ENCODE assay signal across 7 mouse cellular contexts in the genomic region with DNA sequence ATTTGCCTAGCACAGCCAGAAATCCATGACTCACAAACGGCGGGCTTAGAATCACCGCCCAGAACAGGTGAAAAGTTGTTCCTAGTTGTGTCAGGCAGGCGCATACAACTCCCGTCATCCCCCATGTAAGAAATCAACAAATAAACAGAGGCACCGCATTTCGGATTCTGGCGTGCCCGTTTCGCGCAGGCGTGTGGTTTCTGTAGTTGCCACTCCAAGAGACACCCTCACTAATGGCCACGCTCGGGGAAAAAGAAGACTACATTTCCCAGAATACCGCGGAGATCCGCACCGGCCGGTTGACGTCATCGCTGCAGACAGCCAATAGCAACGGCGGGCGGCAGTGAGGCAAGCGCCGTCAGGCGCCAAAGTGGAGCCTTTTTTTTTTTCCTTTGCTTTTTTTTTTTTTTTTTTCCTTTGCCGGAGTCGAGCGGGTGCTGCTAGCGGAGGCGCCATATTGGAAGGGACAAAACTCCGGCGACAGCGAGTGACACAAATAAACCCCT. TPM values are rescaled to one million over a fixed set of nuclear protein-coding genes. Genes with fewer than 3 reads are reported as not detected.
DNase-seq lines count a peak whose midpoint lies in the region; ATAC-seq lines count a peak whose summit lies in the region.

A gene (plus strand): TSS at position 346 of the 506 bp plus-strand sequence.

- under 1% methylated on average over 35 of the region's 35 CpGs for WGBS in embryonic facial prominence, embryonic 12.5 days
- under 1% methylated on average over 35 of the region's 35 CpGs for WGBS in limb, embryonic 11.5 days
- under 1% methylated on average over 35 of the region's 35 CpGs for WGBS in midbrain, embryonic 14.5 days

- DNase-seq in adrenal gland, postnatal 25 days = peak; percentile 97
- peak; percentile 100 for DNase-seq in heart, adult 11 months
- DNase-seq in kidney, adult 18-20 months = peak; percentile 95
- peak; percentile 98 for DNase-seq in limb, embryonic 11.5 days (ENCODE audit: low spot score)
- DNase-seq in midbrain, embryonic 14.5 days = peak; percentile 99
- DNase-seq in spleen, adult 18-20 months = peak; percentile 87 to 95

- H3K36me3 ChIP-seq in embryonic facial prominence, embryonic 12.5 days = peaks cover 15% of the 10 kb centered on the region
- no peaks in the 10 kb centered on the region for H3K36me3 ChIP-seq in limb, embryonic 11.5 days (ENCODE audit: control insufficient read depth, insufficient read depth, low read length)
- H3K36me3 ChIP-seq in midbrain, embryonic 14.5 days (ENCODE audit: control insufficient read depth, insufficient read depth, low read length) = peaks cover 23% of the 10 kb centered on the region

- peak within 1 kb of the TSS; percentile 96 for H3K27ac ChIP-seq in embryonic facial prominence, embryonic 12.5 days
- H3K27ac ChIP-seq in limb, embryonic 11.5 days (replicated peaks; ENCODE audit: low read depth, low read length) = peak within 1 kb of the TSS; percentile 95
- peak within 1 kb of the TSS; percentile 99 for H3K27ac ChIP-seq in midbrain, embryonic 14.5 days (replicated peaks; ENCODE audit: low read depth, low read length)

- H3K9ac ChIP-seq in embryonic facial prominence, embryonic 12.5 days = peak within 1 kb of the TSS; percentile 59
- peak within 1 kb of the TSS; percentile 92 for H3K9ac ChIP-seq in limb, embryonic 11.5 days (ENCODE audit: low read length)
- peak within 1 kb of the TSS; percentile 77 for H3K9ac ChIP-seq in midbrain, embryonic 14.5 days (replicated peaks; ENCODE audit: low read length)

- H3K9me3 ChIP-seq in embryonic facial prominence, embryonic 12.5 days = no peaks in the 10 kb centered on the region
- no peaks in the 10 kb centered on the region for H3K9me3 ChIP-seq in limb, embryonic 11.5 days (ENCODE audit: control insufficient read depth, low read length)
- no peaks in the 10 kb centered on the region for H3K9me3 ChIP-seq in midbrain, embryonic 14.5 days (ENCODE audit: control insufficient read depth, low read length)

- H3K27me3 ChIP-seq in embryonic facial prominence, embryonic 12.5 days = no peaks in the 10 kb centered on the region
- H3K27me3 ChIP-seq in limb, embryonic 11.5 days (ENCODE audit: control insufficient read depth, insufficient read depth, low read length) = no peaks in the 10 kb centered on the region
- no peaks in the 10 kb centered on the region for H3K27me3 ChIP-seq in midbrain, embryonic 14.5 days (ENCODE audit: control insufficient read depth, insufficient read depth, low read length)

- peaks cover 6% of the 10 kb centered on the region for H3K4me1 ChIP-seq in embryonic facial prominence, embryonic 12.5 days
- H3K4me1 ChIP-seq in limb, embryonic 11.5 days (ENCODE audit: control insufficient read depth, insufficient read depth, low read length) = 0 out of 2 replicates have a peak, but pooled peaks cover 5% of the 10 kb centered on the region
- peaks cover 7% of the 10 kb centered on the region; the same call in 1 of the 2 replicates for H3K4me1 ChIP-seq in midbrain, embryonic 14.5 days (ENCODE audit: control insufficient read depth, insufficient read depth, low read length)

- peak within 1 kb of the TSS; percentile 73 for H3K4me2 ChIP-seq in embryonic facial prominence, embryonic 12.5 days (replicated peaks)
- H3K4me2 ChIP-seq in limb, embryonic 11.5 days (ENCODE audit: low read depth, severe bottlenecking) = peak within 1 kb of the TSS; percentile 60
- peak within 1 kb of the TSS; percentile 80 for H3K4me2 ChIP-seq in midbrain, embryonic 14.5 days (ENCODE audit: low read length)

- peak within 1 kb of the TSS; percentile 62 for H3K4me3 ChIP-seq in embryonic facial prominence, embryonic 12.5 days
- H3K4me3 ChIP-seq in limb, embryonic 11.5 days (ENCODE audit: low read depth, low read length) = peak within 1 kb of the TSS; percentile 83
- H3K4me3 ChIP-seq in midbrain, embryonic 14.5 days (replicated peaks; ENCODE audit: low read depth, low read length) = peak within 1 kb of the TSS; percentile 69

- ATAC-seq in embryonic facial prominence, embryonic 12.5 days (ENCODE audit: insufficient number of reproducible peaks, insufficient read depth, low FRiP score, low TSS enrichment) = peak; percentile 99
- peak; percentile 99 for ATAC-seq in limb, embryonic 11.5 days (ENCODE audit: insufficient number of reproducible peaks, low FRiP score, low TSS enrichment, low read depth)
- peak; percentile 98 for ATAC-seq in midbrain, embryonic 14.5 days (ENCODE audit: low FRiP score, low TSS enrichment)

RNA-seq across cellular contexts. Expression of the gene that starts here (rescaled TPM):
- total RNA-seq in adrenal gland, postnatal 25 days (2021) = 20.7 and 25.2 TPM in 2 replicates
- polyA plus RNA-seq in embryonic facial prominence, embryonic 12.5 days (2016; fragmentation: Nextera tagmentation; extraction: Ambion mirVana) = 59.3 and 64.1 TPM in 2 replicates
- 54.6 and 58.2 TPM in 2 replicates for polyA plus RNA-seq in limb, embryonic 11.5 days (2014; fragmentation: Nextera tagmentation; extraction: Ambion mirVana)
- 50.5 and 50.9 TPM in 2 replicates for polyA plus RNA-seq in midbrain, embryonic 14.5 days (2014; fragmentation: Nextera tagmentation; extraction: Ambion mirVana)

Comparison
In these comparisons a context has a peak if more than half of its experiments do, and no peak if none do; other contexts are left out.
1. Peak in every context shown above with its lines: DNase-seq, ATAC-seq, H3K4me3 ChIP-seq and H3K27ac ChIP-seq.